Mouse (Mus musculus) monocyte, adult 2 months (primary cell): ENCODE measurements at regions not wholly inside any gene's neighbourhood (a gene's known extent, or its start where the extent isn't known, plus 50 kb on each side); places are given as distances from the start of the nearest gene placed in this dataset.

Experiments used
- DNase-seq, 2 experiments: peaks; one replicate each; pipeline ENCODE4 v3.0.0; 2022; ENCODE audit warnings: low spot score in 2 of 2, low read depth in 1 of 2

DNA sequence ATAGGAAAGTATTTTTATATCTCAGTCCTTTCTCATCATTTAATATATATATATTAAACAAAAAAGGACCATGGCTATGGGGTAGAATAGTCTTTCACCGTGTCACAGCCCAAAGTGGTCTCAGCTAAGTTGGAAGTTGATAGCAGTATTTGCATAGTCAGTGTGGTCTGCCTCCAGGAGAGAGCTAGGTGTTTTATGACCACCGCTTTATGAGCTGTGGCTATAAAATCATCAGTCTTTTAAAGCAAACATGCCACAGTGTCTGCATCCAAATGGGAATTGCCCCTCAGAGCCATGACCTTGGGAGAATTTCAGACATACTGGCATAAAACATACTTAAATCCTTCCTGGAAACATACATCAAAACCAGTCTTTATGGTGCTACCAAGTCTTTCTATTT is 140.9 kb upstream of the Cdkn2b start:
- no peak for DNase-seq

DNA sequence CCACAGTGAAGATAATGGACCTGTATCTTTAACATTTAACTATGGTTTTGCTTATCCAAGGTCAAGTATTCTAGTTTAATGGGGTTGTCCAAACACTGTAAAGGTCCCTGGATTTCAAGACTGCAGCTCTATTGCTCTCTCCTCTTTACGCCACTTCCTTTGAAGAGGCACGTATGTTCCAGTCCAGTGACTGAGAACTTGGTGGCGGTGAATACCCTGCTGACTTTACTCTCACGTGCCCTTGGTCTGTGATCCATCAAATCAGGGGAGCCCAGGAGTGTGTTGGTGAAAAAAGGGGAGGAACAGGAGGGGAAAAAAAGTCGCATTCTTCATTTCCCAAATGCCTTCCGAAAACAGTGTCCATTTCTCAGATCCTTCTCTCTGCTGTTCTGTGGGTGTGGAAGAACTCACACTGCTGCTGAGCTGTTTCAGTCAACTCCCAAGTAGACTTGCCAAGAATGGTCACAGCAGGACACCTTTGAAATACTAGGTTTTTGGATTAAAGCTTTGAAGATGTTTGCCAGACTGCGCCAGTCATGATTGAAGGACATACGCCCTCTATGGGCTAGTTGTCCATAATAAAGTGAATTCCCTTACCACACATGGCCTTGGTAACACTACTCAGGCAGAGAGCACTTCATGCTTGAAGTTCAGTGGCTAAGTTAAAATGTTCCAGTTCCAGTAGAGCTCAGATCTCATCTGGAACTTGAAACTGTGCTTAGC is 136.1 kb upstream of the Cdkn2b start:
- no peak for DNase-seq

DNA sequence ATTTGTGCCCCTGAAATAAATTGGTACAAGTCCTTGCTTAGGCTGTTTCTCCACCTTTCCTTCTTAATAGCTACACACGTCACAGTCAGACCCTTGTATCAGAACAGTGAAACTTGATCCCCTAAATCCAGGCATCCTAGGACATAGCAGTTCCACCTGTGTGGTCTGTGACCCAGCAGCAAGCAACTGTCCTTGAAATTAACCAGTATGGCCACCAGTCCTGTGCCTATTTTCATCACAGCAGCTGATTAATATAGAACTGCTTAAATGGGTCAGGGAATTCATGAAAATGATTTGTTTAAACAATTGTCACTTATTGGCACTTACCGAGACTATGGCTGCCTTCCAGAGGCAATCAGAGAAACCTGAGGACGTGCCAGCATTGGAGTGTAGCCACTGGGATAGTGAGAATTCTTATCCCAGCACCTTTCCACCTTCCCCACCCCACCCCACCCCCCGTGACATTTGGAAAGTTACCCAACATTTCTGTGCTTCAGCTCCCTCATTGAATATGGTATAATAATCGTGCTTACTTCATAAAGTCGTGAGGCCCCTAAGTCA is 135.4 kb upstream of the Cdkn2b start:
- no peak for DNase-seq

GRCm38 (mm10) chr4:89445214-89446155 is 134.6 kb upstream of the Cdkn2b start:
- DNase-seq = no peak

DNA sequence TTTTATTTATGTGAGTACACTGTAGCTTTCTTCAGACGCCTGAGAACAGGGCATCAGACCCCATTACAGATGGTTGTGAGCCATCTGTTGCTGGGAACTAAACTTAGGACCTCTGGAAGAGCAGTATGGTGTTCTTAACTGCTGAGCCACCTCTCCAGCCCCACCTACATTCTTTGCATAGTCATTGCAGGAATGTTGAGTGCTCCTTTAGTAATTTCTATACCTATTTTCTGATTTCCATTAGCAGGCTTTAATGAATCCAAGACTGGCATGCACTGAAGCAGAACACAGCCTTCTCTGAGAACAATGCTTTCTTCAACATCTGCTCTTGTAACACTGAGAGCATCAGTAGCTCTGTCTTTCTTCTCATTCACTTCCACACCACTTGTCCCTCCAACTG is 131.7 kb upstream of the Cdkn2b start:
- DNase-seq = no peak

GRCm38 (mm10) chr4:89440821-89441220 is 130.0 kb upstream of the Cdkn2b start:
- DNase-seq = no peak

DNA sequence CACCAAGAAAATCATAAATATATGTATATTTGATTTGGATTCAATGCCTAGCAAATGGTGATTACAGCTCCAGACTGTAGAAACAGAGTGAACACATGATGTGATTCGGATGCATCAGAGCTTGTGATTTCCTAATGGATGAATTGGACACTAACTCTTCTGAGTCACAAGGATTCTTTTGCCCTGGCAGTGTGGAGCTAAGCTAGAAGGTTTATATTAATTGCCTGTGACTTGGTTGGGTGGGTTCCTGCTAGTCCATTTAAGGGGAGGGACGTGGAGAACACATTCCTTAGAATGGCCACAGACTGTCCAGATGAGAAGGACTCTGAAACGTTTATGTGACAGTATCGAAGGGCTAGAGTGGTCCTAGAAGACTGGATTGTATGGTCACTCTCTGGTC is 129.5 kb upstream of the Cdkn2b start:
- DNase-seq = no peak

DNA sequence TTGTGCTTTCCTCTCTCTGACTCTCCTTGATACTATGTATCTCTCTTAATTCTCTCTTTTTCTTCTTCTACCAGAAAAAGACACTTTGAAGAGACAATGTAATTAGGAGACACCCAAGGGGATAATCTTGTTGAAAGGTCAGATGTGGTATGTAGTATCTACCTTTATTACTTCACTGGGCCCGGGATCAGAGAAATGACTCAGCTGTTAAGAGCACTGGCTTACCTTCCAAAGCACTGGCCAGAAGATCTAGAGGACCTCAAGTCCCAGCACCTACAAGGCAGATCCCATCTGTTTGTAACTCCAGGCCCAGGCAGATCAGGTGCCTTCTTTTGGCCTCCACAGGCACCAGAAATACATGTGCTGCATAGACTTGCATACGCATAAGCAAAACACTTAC is 127.8 kb upstream of the Cdkn2b start:
- DNase-seq = no peak

DNA sequence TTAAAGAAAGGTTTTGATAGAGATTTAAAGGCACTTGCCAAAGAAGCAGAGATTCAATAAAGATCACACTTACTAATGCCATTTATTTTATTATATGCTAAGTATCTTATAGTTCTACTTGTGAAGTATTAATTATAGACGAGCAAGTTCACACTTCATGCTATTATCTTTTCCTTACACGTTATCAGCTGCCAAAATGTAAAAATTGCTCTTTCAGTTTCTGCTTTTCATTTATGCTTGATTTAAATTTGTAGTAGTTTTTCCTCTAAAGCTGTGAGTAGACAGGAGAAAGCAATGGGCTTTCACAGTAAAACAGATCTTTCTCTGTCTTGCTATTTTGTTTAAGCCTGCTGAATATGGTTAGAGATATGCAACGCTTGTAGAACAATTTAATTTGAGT is 125.9 kb upstream of the Cdkn2b start:
- no peak for DNase-seq

- no peak for DNase-seq
These were observed 123.3 kb upstream of the Cdkn2b start for GRCm38 (mm10) chr4:89434152-89434551.

- DNase-seq = no peak
These were observed 122.7 kb upstream of the Cdkn2b start for GRCm38 (mm10) chr4:89433528-89433927.

DNA sequence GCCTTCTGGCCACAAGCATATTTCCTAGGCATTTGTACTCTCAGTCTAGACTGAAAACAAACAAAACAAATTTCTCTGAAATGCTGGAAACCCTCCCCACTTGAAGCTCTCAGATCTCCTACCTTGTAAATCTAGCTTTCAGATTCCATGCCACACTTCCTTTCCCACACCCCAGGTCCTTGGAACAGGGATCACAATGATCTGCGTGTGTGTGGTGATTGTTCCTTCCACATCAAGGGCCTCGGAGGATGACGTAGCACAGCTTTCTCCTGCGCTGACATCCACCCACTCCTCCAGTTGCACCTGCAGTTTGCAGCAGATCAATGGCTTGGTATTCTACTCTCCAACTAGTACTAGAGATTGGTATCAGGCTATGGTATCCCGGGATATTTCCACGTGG is 120.7 kb upstream of the Cdkn2b start:
- no peak for DNase-seq

- no peak for DNase-seq
These were observed 117.6 kb upstream of the Cdkn2b start for GRCm38 (mm10) chr4:89428465-89428864.

GRCm38 (mm10) chr4:89427345-89428293 is 116.8 kb upstream of the Cdkn2b start:
- no peak for DNase-seq

DNA sequence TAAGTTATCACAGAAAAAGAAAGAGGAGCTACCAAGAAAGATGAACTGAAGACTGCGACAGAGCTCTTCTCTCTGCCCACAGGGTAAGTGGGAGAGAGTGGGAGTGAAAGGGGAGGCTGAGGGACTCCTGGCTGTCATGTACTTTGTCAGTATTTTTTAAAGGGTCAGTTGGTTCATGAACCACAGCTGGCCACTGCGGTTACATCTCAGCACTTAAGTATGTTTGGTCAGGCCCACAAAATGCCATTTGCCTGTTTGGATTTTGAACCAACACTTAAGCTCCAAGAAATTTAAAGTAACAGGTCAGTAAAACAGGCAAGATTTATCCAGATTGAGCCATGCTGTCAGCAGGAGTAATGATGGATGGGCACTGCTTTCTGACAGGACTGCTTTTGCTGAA is 115.1 kb upstream of the Cdkn2b start:
- no peak for DNase-seq

GRCm38 (mm10) chr4:89421694-89422354 is 111.0 kb upstream of the Cdkn2b start:
- no peak for DNase-seq

DNA sequence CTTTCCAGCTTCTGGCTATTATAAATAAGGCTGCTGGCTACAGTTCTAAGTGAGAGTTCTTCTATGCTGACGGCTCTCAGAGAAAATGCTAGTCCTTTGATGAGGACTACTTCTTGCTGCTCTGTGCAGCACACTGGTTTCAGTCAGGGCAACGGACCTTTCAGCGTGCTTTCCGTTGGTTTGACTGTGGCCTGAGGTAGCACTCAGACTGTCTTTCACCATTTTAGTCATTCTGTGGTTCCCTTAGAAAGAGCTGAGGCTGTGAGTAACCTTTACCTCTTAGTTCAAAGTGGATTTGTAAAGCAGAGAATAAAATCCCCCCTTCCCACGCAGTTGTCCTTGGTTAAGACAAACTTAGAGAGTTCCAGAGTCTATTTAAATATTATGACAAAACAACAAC is 110.0 kb upstream of the Cdkn2b start:
- DNase-seq = no peak

- DNase-seq = no peak
These were observed 108.7 kb upstream of the Cdkn2b start for GRCm38 (mm10) chr4:89419507-89419906.

DNA sequence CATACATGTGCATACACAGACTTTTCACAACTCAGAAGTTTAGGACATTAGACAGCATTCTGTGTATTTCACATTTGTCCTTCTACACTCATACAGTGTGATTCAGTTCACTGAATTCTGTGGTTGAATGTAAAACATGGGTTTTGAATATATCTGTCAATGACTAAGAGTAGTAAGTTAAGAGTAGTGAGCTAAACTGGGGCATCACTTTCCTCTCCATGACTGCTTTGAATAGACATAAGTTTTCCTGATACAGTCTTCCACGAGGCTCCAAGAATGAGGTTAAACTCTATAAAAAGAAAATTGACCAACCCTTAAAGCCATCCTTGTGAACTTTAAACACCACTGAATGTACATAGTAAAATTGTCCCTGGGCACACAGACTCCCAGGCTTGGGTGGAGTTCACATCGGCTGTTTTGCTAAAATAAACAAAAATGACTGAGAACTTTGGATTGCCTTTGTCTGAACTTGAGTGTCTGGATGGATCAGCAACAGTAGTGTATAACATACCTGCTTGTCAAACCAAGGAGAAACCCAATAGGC is 94.9 kb upstream of the Cdkn2b start:
- no peak for DNase-seq

- DNase-seq = no peak
These were observed 92.3 kb upstream of the Cdkn2b start for GRCm38 (mm10) chr4:89403151-89403550.
